Mouse (Mus musculus): ENCODE results near the gene Rsu1. TPM values are rescaled to one million over a fixed set of nuclear protein-coding genes. Genes with fewer than 3 reads are reported as not detected.

The Rsu1 gene
- total and polyA plus RNA-seq, 2 experiments from 2014 or later, result 85.8 to 114 TPM

DNA sequence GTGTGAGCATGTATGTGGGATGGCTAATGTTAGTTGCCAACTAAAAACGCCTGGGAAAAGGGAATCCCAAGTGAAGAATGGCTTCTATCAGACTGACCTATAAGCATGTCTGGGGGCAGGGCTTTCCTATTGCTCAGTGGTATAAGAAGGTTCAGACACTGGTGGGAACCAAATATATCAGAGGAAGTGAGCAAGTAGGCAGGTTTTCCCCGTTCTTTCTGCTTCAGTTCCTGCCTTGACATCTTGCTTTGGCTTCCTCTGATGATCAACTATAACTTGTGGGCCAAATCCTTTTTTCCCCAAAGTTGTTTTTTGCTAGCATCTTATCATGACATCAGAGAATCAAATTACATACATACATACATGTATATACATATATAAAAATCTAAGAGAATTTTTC is 51.1 kb downstream of the Rsu1 start:
- no peaks in the 10 kb centered on the region for H3K27me3 ChIP-seq (ENCODE audit: insufficient read depth, low read length)
- no peaks in the 10 kb centered on the region for H3K9me3 ChIP-seq (ENCODE audit: low read length)
- no peaks in the 10 kb centered on the region for H3K4me1 ChIP-seq (ENCODE audit: insufficient read depth, low read length)
- DNase-seq (ENCODE audit: low spot score) (no peak), ATAC-seq (ENCODE audit: low FRiP score) (no peak)
- H3K4me2 ChIP-seq (ENCODE audit: low read depth, low read length, poor library complexity, severe bottlenecking), result no peak overlapping the region
- TF ChIP-seq CTCF (IDR thresholded peaks at IDR 0.05), result no peak
- no peak overlapping the region for H3K4me3 ChIP-seq (ENCODE audit: low read depth, low read length)
- no peak overlapping the region for H3K9ac ChIP-seq (replicated peaks; ENCODE audit: low read length, poor library complexity, severe bottlenecking)
- 81% methylated on average over 2 of the region's 2 CpGs for WGBS
- H3K36me3 ChIP-seq (ENCODE audit: insufficient read depth, low read length), result 0 out of 2 replicates have a peak, but pooled peaks cover 4% of the 10 kb centered on the region
- H3K27ac ChIP-seq (ENCODE audit: low read depth, low read length), result no peak overlapping the region

DNA sequence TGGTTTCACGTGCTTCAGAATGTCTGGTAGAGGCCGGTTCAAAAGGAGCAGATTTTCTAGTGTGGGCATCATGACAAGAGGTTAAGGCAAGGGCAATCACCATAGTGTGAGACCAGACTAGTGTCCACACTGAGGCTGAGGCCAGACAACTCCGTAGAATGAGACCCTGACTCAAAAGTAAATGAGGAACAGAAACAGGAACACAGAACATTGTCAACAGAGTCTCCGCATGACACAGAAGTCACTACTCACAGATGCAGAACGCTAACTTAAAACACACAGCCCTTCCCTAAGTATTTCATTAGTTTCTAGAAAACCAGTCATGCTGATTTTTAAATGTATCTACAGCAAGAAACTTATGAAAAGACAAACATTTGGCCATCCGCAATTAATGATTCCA is 53.1 kb downstream of the Rsu1 start:
- ATAC-seq (ENCODE audit: low FRiP score), result no peak
- Histone ChIP-seq H3K4me3 (ENCODE audit: low read depth, low read length) (no peak overlapping the region), H3K27ac (ENCODE audit: low read depth, low read length) (no peak overlapping the region), H3K9ac (replicated peaks; ENCODE audit: low read length, poor library complexity, severe bottlenecking) (no peak overlapping the region), H3K9me3 (ENCODE audit: low read length) (no peaks in the 10 kb centered on the region), H3K4me2 (ENCODE audit: low read depth, low read length, poor library complexity, severe bottlenecking) (no peak overlapping the region), H3K4me1 (ENCODE audit: insufficient read depth, low read length) (no peaks in the 10 kb centered on the region), H3K27me3 (ENCODE audit: insufficient read depth, low read length) (no peaks in the 10 kb centered on the region), H3K36me3 (ENCODE audit: insufficient read depth, low read length) (0 out of 2 replicates have a peak, but pooled peaks cover 8% of the 10 kb centered on the region)
- DNase-seq (ENCODE audit: low spot score), result no peak
- TF ChIP-seq CTCF (IDR thresholded peaks at IDR 0.05), result no peak
- WGBS, result 87% methylated on average over 6 of the region's 6 CpGs

DNA sequence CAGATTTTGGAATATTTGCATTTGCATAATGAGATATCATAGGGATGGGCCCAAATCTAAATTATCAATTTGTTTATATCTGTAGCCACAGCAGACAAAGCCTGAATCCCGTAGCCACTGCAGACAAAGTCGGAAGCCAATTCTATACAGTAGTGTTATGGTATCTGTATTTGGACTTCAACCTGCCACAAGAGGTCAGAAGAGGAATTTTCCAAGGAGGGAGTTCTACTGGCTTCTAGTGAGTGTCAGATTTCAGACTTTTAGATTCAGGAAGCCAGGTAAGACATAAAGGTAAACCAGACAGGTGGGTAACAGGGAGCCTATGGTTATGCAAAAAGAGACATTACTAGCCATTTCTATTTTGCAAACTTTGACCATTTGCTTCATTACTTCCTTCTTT is 64.4 kb downstream of the Rsu1 start:
- DNase-seq (ENCODE audit: low spot score) (no peak), ATAC-seq (ENCODE audit: low FRiP score) (no peak)
- no peaks in the 10 kb centered on the region for H3K9me3 ChIP-seq (ENCODE audit: low read length)
- no peak overlapping the region for H3K4me2 ChIP-seq (ENCODE audit: low read depth, low read length, poor library complexity, severe bottlenecking)
- H3K36me3 ChIP-seq (ENCODE audit: insufficient read depth, low read length), result no peaks in the 10 kb centered on the region; the same call in 1 of the 2 replicates
- TF ChIP-seq CTCF (IDR thresholded peaks at IDR 0.05), result no peak
- no peaks in the 10 kb centered on the region for H3K27me3 ChIP-seq (ENCODE audit: insufficient read depth, low read length)
- H3K4me1 ChIP-seq (ENCODE audit: insufficient read depth, low read length), result no peaks in the 10 kb centered on the region
- H3K9ac ChIP-seq (replicated peaks; ENCODE audit: low read length, poor library complexity, severe bottlenecking), result no peak overlapping the region
- H3K4me3 ChIP-seq (ENCODE audit: low read depth, low read length), result no peak overlapping the region
- no peak overlapping the region for H3K27ac ChIP-seq (ENCODE audit: low read depth, low read length)
- 97% methylated on average over 2 of the region's 2 CpGs for WGBS

DNA sequence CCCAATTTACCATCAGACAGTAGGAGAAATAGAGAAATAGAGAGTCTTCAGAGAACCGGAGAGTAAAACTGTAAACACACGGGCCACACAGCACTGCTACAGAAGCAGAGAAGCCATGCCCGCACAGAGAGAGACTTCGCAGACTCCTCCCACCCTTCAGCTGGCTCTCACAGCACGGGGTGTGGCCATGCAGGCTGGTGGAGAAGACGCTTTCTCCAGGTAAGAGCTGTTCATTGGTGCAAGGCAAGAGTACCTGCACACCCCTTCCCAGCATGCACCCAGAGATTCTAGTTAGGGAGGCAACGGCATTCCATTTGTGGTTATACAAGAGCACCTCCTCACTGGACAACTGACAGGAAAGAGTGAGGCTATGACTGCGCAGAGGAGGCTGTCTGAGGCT is 64.8 kb downstream of the Rsu1 start:
- ATAC-seq (ENCODE audit: low FRiP score) (no peak), DNase-seq (ENCODE audit: low spot score) (no peak)
- Histone ChIP-seq H3K9ac (replicated peaks; ENCODE audit: low read length, poor library complexity, severe bottlenecking) (no peak overlapping the region), H3K27ac (ENCODE audit: low read depth, low read length) (no peak overlapping the region), H3K4me3 (ENCODE audit: low read depth, low read length) (no peak overlapping the region), H3K4me1 (ENCODE audit: insufficient read depth, low read length) (no peaks in the 10 kb centered on the region), H3K9me3 (ENCODE audit: low read length) (no peaks in the 10 kb centered on the region), H3K36me3 (ENCODE audit: insufficient read depth, low read length) (peaks cover 1% of the 10 kb centered on the region; the same call in 1 of the 2 replicates), H3K4me2 (ENCODE audit: low read depth, low read length, poor library complexity, severe bottlenecking) (no peak overlapping the region), H3K27me3 (ENCODE audit: insufficient read depth, low read length) (no peaks in the 10 kb centered on the region)
- WGBS, result 70% methylated on average over 8 of the region's 8 CpGs
- TF ChIP-seq CTCF (IDR thresholded peaks at IDR 0.05), result no peak

DNA sequence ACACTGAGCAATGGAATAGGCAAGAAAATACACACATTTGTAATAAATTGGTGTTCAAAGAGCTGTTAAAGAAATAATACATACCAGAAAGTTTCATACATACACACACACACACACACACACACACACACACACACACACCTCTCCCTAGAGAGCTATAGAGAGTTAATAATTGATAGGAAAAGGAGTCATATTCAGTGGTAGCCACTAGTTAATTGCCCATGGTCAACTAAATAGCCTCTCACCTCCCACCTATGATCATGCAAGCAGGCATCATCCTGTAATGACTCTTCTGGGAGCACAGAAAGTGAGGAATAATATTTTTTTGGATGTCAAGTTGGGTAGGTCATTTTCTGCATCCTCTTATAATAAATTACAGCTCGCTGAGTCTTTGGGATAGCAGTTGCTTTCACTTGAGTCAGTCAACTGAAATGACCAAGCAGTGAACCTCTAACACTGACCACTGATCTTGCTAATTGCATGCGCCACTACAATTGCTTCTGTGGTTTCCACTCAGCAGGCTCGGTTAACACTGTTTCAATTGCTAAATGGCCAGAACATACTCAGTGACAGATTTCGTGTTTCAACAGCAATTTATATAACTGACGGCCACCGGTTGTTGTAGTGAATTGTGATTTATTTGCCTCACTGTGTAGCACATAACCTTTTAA is 68.3 kb downstream of the Rsu1 start:
- Histone ChIP-seq H3K27me3 (ENCODE audit: insufficient read depth, low read length) (no peaks in the 10 kb centered on the region), H3K27ac (ENCODE audit: low read depth, low read length) (no peak overlapping the region), H3K4me1 (ENCODE audit: insufficient read depth, low read length) (no peaks in the 10 kb centered on the region), H3K9ac (replicated peaks; ENCODE audit: low read length, poor library complexity, severe bottlenecking) (no peak overlapping the region), H3K4me2 (ENCODE audit: low read depth, low read length, poor library complexity, severe bottlenecking) (no peak overlapping the region), H3K36me3 (ENCODE audit: insufficient read depth, low read length) (peaks cover 6% of the 10 kb centered on the region; the same call in 1 of the 2 replicates), H3K9me3 (ENCODE audit: low read length) (no peaks in the 10 kb centered on the region), H3K4me3 (ENCODE audit: low read depth, low read length) (no peak overlapping the region)
- WGBS, result 77% methylated on average over 6 of the region's 6 CpGs
- no peak for TF ChIP-seq CTCF (IDR thresholded peaks at IDR 0.05)
- ATAC-seq (ENCODE audit: low FRiP score) (no peak), DNase-seq (ENCODE audit: low spot score) (no peak)

DNA sequence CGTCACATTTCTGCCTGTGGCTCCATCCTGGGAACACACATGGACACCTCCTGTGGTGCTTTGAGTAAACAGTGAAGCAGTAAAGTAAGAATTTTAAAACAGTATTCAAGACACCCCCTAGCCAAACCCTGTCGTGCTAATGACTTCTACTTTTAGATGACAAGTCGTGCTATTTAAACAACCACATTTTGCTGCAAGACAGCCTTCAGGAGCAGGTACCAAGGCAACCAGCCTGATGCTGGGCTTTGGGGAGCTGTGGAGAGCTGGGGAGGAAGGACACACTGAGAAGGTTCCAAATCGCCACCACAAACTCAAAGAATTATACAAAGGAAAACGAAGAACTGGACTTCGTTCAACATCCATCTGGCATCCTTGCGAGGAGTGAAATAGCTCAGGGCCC is 71.5 kb downstream of the Rsu1 start:
- H3K4me2 ChIP-seq (ENCODE audit: low read depth, low read length, poor library complexity, severe bottlenecking), result no peak overlapping the region
- H3K4me1 ChIP-seq (ENCODE audit: insufficient read depth, low read length), result no peaks in the 10 kb centered on the region
- DNase-seq (ENCODE audit: low spot score) (no peak), ATAC-seq (ENCODE audit: low FRiP score) (no peak)
- 83% methylated on average over 7 of the region's 7 CpGs for WGBS
- H3K9me3 ChIP-seq (ENCODE audit: low read length), result no peaks in the 10 kb centered on the region
- H3K4me3 ChIP-seq (ENCODE audit: low read depth, low read length), result no peak overlapping the region
- H3K27me3 ChIP-seq (ENCODE audit: insufficient read depth, low read length), result no peaks in the 10 kb centered on the region
- H3K36me3 ChIP-seq (ENCODE audit: insufficient read depth, low read length), result peaks cover 6% of the 10 kb centered on the region; the same call in 1 of the 2 replicates
- no peak overlapping the region for H3K9ac ChIP-seq (replicated peaks; ENCODE audit: low read length, poor library complexity, severe bottlenecking)
- H3K27ac ChIP-seq (ENCODE audit: low read depth, low read length), result no peak overlapping the region
- no peak for TF ChIP-seq CTCF (IDR thresholded peaks at IDR 0.05)

Data from midbrain, postnatal 0 days (tissue).